ENCODE assay signal across 12 mouse cellular contexts in the genomic region with DNA sequence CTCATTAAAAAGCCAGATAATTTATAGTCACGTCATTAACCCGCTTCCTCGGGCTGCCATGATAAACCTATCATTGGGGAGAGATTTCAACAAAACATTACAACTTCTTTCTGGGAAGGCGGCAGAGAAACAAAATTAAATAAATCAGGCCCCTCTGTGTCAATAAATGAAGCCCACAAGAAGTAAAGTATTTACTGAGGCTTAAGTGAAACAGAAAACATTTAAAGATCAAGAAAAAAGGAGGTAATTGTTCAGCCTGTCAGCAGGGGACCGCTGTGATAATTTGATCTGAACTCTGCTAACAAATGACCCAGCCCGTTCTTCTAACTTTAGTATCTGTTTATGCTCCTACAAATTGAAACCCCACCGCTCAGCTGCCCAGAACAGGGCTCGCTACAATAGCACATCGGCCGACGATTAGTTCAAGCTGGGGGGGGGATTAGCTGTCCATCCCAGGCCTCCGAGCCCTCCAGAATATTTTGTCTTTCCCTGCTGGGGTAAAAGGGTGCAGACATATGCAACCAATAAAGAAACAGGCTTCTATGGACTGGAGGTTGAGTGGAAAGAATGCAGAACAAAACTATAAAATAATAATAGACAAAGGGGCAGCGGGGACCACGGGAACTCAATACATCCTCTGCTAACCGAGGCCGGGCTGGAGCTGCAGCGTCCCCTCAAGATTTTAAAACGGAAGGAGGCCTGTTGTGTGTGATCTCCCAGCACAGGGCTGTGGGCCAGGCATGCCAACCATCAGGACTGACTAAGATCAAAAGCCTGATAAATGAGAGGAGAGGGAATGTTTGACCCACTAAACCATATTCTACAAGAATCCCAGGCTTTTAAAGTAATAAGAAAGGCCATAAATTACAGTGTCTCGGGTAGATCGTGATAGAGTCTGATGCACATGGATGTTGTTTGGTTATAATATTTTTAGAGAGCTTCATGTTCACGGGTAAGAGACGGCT.
A peak's percentile ranks its signal among the peaks of the same experiment; 100 is the strongest.
DNase-seq lines count a peak whose midpoint lies in the region; ATAC-seq lines count a peak whose summit lies in the region.
"Had no signal": no experiment of that assay in that cellular context is flagged by ENCODE, and none has a peak within 500 bp of the region (broad histone marks: within the 10 kb centered on the region; RNA-seq: fewer than 3 reads in every experiment).

No protein-coding gene starts in this region.

- peaks cover 24% of the 10 kb centered on the region for H3K27me3 ChIP-seq in kidney, embryonic 15.5 days
- H3K27me3 ChIP-seq in embryonic facial prominence, embryonic 10.5 days (replicated peaks; ENCODE audit: low read depth, poor library complexity, severe bottlenecking), result peaks cover 44% of the 10 kb centered on the region
- peaks cover 17% of the 10 kb centered on the region; the same call in 1 of the 2 replicates for H3K27me3 ChIP-seq in hindbrain, embryonic 13.5 days
- H3K27me3 ChIP-seq in midbrain, embryonic 15.5 days (replicated peaks), result peaks cover 3% of the 10 kb centered on the region
- H3K27me3 ChIP-seq: Patski had no signal

- H3K9ac ChIP-seq in kidney, embryonic 15.5 days, result no peak overlapping the region
- H3K9ac ChIP-seq in hindbrain, embryonic 13.5 days, result no peak overlapping the region; the same call in 1 of the 2 replicates
- no peak overlapping the region for H3K9ac ChIP-seq in midbrain, embryonic 15.5 days

- H3K4me1 ChIP-seq in kidney, embryonic 15.5 days, result peaks cover 17% of the 10 kb centered on the region
- H3K4me1 ChIP-seq in embryonic facial prominence, embryonic 10.5 days, result peaks cover 27% of the 10 kb centered on the region
- peaks cover 20% of the 10 kb centered on the region for H3K4me1 ChIP-seq in hindbrain, embryonic 13.5 days (replicated peaks)
- H3K4me1 ChIP-seq in midbrain, embryonic 15.5 days, result peaks cover 14% of the 10 kb centered on the region

- 15% methylated on average over 22 of the region's 22 CpGs for WGBS in kidney, embryonic 15.5 days
- WGBS in embryonic facial prominence, embryonic 10.5 days, result 19% methylated on average over 22 of the region's 22 CpGs
- WGBS in hindbrain, embryonic 13.5 days, result 17% methylated on average over 22 of the region's 22 CpGs
- 11% methylated on average over 22 of the region's 22 CpGs for WGBS in midbrain, embryonic 15.5 days

- no peaks in the 10 kb centered on the region for H3K9me3 ChIP-seq in kidney, embryonic 15.5 days (replicated peaks)
- H3K9me3 ChIP-seq in embryonic facial prominence, embryonic 10.5 days, result no peaks in the 10 kb centered on the region
- no peaks in the 10 kb centered on the region for H3K9me3 ChIP-seq in hindbrain, embryonic 13.5 days
- no peaks in the 10 kb centered on the region for H3K9me3 ChIP-seq in midbrain, embryonic 15.5 days

- H3K4me3 ChIP-seq in kidney, embryonic 15.5 days (replicated peaks), result no peak overlapping the region
- peak overlapping the region; percentile 33 for H3K4me3 ChIP-seq in embryonic facial prominence, embryonic 10.5 days
- H3K4me3 ChIP-seq in hindbrain, embryonic 13.5 days, result no peak overlapping the region
- no peak overlapping the region for H3K4me3 ChIP-seq in midbrain, embryonic 15.5 days

- ATAC-seq in kidney, embryonic 15.5 days (replicated peaks; ENCODE audit: low FRiP score), result no peak
- no peak for ATAC-seq in hindbrain, embryonic 13.5 days (ENCODE audit: low FRiP score)
- ATAC-seq in midbrain, embryonic 15.5 days (replicated peaks), result no peak
- ATAC-seq: Patski had no signal

- no peaks in the 10 kb centered on the region for H3K36me3 ChIP-seq in kidney, embryonic 15.5 days
- no peaks in the 10 kb centered on the region for H3K36me3 ChIP-seq in embryonic facial prominence, embryonic 10.5 days (replicated peaks)
- no peaks in the 10 kb centered on the region for H3K36me3 ChIP-seq in hindbrain, embryonic 13.5 days
- no peaks in the 10 kb centered on the region for H3K36me3 ChIP-seq in midbrain, embryonic 15.5 days (replicated peaks)

- no peak overlapping the region for H3K27ac ChIP-seq in kidney, embryonic 15.5 days
- H3K27ac ChIP-seq in embryonic facial prominence, embryonic 10.5 days (replicated peaks), result peak overlapping the region; percentile 75
- H3K27ac ChIP-seq in hindbrain, embryonic 13.5 days, result no peak overlapping the region
- no peak overlapping the region for H3K27ac ChIP-seq in midbrain, embryonic 15.5 days

- H3K4me2 ChIP-seq in kidney, embryonic 15.5 days, result peak overlapping the region; percentile 43
- H3K4me2 ChIP-seq in hindbrain, embryonic 13.5 days, result peak overlapping the region; percentile 17
- H3K4me2 ChIP-seq in midbrain, embryonic 15.5 days, result peak overlapping the region; percentile 1; the same call in 1 of the 2 replicates
- H3K4me2 ChIP-seq: liver, embryonic 11.5 days had no signal

- no peak for DNase-seq in kidney, postnatal 4 days
- DNase-seq in embryonic facial prominence, embryonic 10.5 days (ENCODE audit: low spot score), result peak; percentile 77
- no peak for DNase-seq in spleen, adult 18-20 months
- no peak for DNase-seq in cerebellum, postnatal 10 days
- DNase-seq in layer of hippocampus, adult 9-11 months, result no peak
- DNase-seq: heart, postnatal 10 days; thymus, adult 18-20 months had no signal
